Mouse (Mus musculus) heart, embryonic 16.5 days (tissue): Measurements from ENCODE around the gene AA467197. TPM values are rescaled to one million over a fixed set of nuclear protein-coding genes. Genes with fewer than 3 reads are reported as not detected.

ENCODE experiments used
- ATAC-seq: fragments of 200-750 bp; cut with Nextera tagmentation; replicated peaks from 2 replicates; pipeline ENCODE4 v1.8.0; 2017; ENCODE audit warnings: moderate number of reproducible peaks; ENCODE audit not compliant: insufficient read depth, low FRiP score; ENCODE audit errors: extremely low read depth
- H3K27ac ChIP-seq: fragments of 300-500 bp; sonication (generic); 2 replicates; pipeline ENCODE4 v1.5.1; 2014; ENCODE audit warnings: mild to moderate bottlenecking, low read length, control low read depth, moderate library complexity
- H3K27me3 ChIP-seq: fragments of 300-500 bp; sonication (generic); 2 replicates; pipeline ENCODE4 v1.6.1; 2014; ENCODE audit warnings: low read length, mixed read lengths; ENCODE audit not compliant: control insufficient read depth, insufficient read depth
- H3K36me3 ChIP-seq: fragments of 300-500 bp; sonication (generic); 2 replicates; pipeline ENCODE4 v1.6.1; 2014; ENCODE audit not compliant: control insufficient read depth, insufficient read depth
- H3K4me1 ChIP-seq: fragments of 300-500 bp; sonication (generic); 2 replicates; pipeline ENCODE4 v1.6.1; 2014; ENCODE audit warnings: low read length, mixed read lengths; ENCODE audit not compliant: control insufficient read depth, insufficient read depth
- H3K4me2 ChIP-seq: fragments of 300-500 bp; sonication (generic); 2 replicates; pipeline ENCODE4 v1.6.1; 2014; ENCODE audit warnings: low read depth, mild to moderate bottlenecking, control low read depth, low read length
- H3K4me3 ChIP-seq: fragments of 300-500 bp; sonication (generic); 2 replicates; pipeline ENCODE4 v1.5.1; 2014; ENCODE audit warnings: mild to moderate bottlenecking, control low read depth, low read length
- H3K9ac ChIP-seq: fragments of 300-500 bp; sonication (generic); 2 replicates; pipeline ENCODE4 v1.6.1; 2014; ENCODE audit warnings: low read length, control low read depth
- H3K9me3 ChIP-seq: fragments of 300-500 bp; sonication (generic); replicated peaks from 2 replicates; pipeline ENCODE4 v1.6.1; 2016; ENCODE audit warnings: low read length; ENCODE audit not compliant: control insufficient read depth
- WGBS: fragments of 180-500 bp; shearing (Covaris S2); extraction: QIAGEN DNeasy Blood & Tissue Kit; methylation state at CpG from one replicate; pipeline ENCODE4 v1.1.7; 2014; 5-methylcytosine and 5-hydroxymethylcytosine counted together
- microRNA counts: library from miRNA; unstranded; fragments of <30 nt; microRNA quantifications from one replicate; lab custom pipeline; 2016
- microRNA-seq: library from miRNA; unstranded; fragments of <30 nt; microRNA quantifications from one replicate; pipeline ENCODE4, GENCODE M21; 2017
- polyA plus RNA-seq: library from polyadenylated mRNA; unstranded; fragments of >200 nt; fragmentation: Nextera tagmentation; extraction: Ambion mirVana; gene quantifications from 2 replicates; pipeline ENCODE4 v1.2.1, GENCODE M21; 2015

Gene AA467197
- polyA plus RNA-seq, 1 experiment from 2014 or later: 4.4 TPM

GRCm38 (mm10) chr2:122681379-122682137, 44.8 kb downstream of the AA467197 start:
- peaks cover 6% of the 10 kb centered on the region for H3K36me3 ChIP-seq
- H3K27ac ChIP-seq: no peak overlapping the region
- 80% methylated on average over 5 of the region's 5 CpGs for WGBS
- ATAC-seq: peak; percentile 28; the same call in 1 of the 2 replicates
- H3K4me3 ChIP-seq: no peak overlapping the region
- H3K4me2 ChIP-seq: no peak overlapping the region
- H3K27me3 ChIP-seq: no peaks in the 10 kb centered on the region
- H3K9ac ChIP-seq: no peak overlapping the region
- peaks cover 10% of the 10 kb centered on the region for H3K9me3 ChIP-seq
- no peaks in the 10 kb centered on the region for H3K4me1 ChIP-seq

GRCm38 (mm10) chr2:122682520-122682919, 45.7 kb downstream of the AA467197 start:
- H3K27me3 ChIP-seq: no peaks in the 10 kb centered on the region
- H3K4me1 ChIP-seq: no peaks in the 10 kb centered on the region
- H3K36me3 ChIP-seq: peaks cover 8% of the 10 kb centered on the region
- H3K9me3 ChIP-seq: peaks cover 10% of the 10 kb centered on the region
- WGBS: 72% methylated on average over 2 of the region's 2 CpGs
- H3K27ac ChIP-seq: no peak overlapping the region
- H3K9ac ChIP-seq: no peak overlapping the region
- H3K4me2 ChIP-seq: no peak overlapping the region
- ATAC-seq: no peak
- H3K4me3 ChIP-seq: no peak overlapping the region

- Histone ChIP-seq H3K9me3 (peaks cover 10% of the 10 kb centered on the region), H3K36me3 (peaks cover 8% of the 10 kb centered on the region), H3K4me3 (no peak overlapping the region), H3K4me2 (no peak overlapping the region), H3K4me1 (no peaks in the 10 kb centered on the region), H3K27me3 (no peaks in the 10 kb centered on the region), H3K9ac (no peak overlapping the region), H3K27ac (no peak overlapping the region)
- 71% methylated on average over 1 of the region's 1 CpGs for WGBS
- no peak for ATAC-seq
Observed at GRCm38 (mm10) chr2:122683641-122684040, 46.9 kb downstream of the AA467197 start.

GRCm38 (mm10) chr2:122686665-122687064, 49.9 kb downstream of the AA467197 start:
- Histone ChIP-seq H3K4me2 (no peak overlapping the region), H3K4me3 (no peak overlapping the region), H3K36me3 (peaks cover 8% of the 10 kb centered on the region), H3K4me1 (no peaks in the 10 kb centered on the region), H3K27ac (no peak overlapping the region), H3K9me3 (peaks cover 6% of the 10 kb centered on the region), H3K27me3 (no peaks in the 10 kb centered on the region), H3K9ac (no peak overlapping the region)
- no peak for ATAC-seq
- WGBS: 75% methylated on average over 6 of the region's 6 CpGs

MicroRNAs within 50 kb of the gene (microRNA counts, 519-probe panel; counts per million panel counts)
- not detected for microRNA mmu-miR-147 (lab: Ali Mortazavi, UCI)

Small RNA genes lying within 50 kb of the gene (microRNA-seq; reads per million reads assigned to microRNA genes)
- gene Mir147: 8.6 reads per million, percentile 25 among the genes with 10 or more reads in this experiment

Other genes with a start within 250 kb of the AA467197 start
- 2.1 and 2.4 TPM in 2 replicates for gene Slc28a2, start 210.5 kb upstream of the AA467197 start, polyA plus RNA-seq
- 0.04 TPM in 1 of 2 replicates, not detected in the other for gene Gm14085, start 152.0 kb upstream of the AA467197 start, polyA plus RNA-seq
- gene Gatm, start 25.7 kb upstream of the AA467197 start, polyA plus RNA-seq: 8.3 and 10.5 TPM in 2 replicates
- gene Slc30a4, start 65.7 kb downstream of the AA467197 start, polyA plus RNA-seq: 4.6 and 4.7 TPM in 2 replicates
- 36.0 and 36.9 TPM in 2 replicates for gene Bloc1s6, start 101.5 kb downstream of the AA467197 start, polyA plus RNA-seq
- 6.7 and 7.7 TPM in 2 replicates for gene Sqor, start 128.3 kb downstream of the AA467197 start, polyA plus RNA-seq